Mouse (Mus musculus) embryo, embryonic 10 days (tissue): ENCODE data around the gene Pip4k2b.
A peak's percentile ranks its signal among the peaks of the same experiment; 100 is the strongest.

ENCODE experiments used
- DNase-seq: peaks from one replicate; pipeline ENCODE4 v3.0.0-alpha.2; 2015; ENCODE audit warnings: low spot score

Gene Pip4k2b

DNA sequence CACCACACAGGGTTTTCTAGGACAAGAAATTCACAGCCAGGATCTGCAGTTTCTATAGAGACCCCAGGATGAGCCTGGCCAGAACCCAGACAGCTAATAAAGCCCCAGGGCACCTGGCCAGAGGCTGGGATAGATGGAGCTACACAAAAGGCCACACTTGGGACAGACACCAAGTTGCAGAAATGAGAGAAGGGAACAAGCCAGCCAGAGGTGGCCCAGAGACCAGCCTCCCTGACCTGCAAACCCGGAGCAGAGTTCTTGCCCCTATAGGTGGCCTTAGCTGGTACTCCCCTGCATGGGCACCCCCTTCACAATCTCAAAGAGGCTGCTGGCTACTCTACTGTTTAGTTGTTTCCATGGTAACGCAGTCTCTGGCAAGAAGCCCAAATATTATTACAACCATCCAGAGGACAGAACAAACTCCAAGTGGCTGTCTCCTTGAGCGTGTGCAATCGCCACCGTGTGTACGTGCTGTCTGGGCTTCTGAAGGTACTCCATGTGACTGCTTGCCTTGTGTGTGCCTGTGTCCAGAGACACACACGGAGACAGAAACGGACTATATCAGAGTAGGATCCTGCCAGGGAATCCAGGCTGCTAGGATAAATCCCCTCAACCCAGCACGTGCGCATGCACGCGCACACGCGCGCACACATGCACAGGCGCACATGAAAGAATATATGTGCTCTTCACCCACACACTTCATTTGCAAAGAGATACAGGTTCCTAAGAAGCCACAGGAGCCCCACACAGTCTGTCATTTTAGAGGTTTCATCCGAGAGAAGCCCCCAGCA is 49.4 kb downstream of the Pip4k2b start:
- no peak for DNase-seq

DNA sequence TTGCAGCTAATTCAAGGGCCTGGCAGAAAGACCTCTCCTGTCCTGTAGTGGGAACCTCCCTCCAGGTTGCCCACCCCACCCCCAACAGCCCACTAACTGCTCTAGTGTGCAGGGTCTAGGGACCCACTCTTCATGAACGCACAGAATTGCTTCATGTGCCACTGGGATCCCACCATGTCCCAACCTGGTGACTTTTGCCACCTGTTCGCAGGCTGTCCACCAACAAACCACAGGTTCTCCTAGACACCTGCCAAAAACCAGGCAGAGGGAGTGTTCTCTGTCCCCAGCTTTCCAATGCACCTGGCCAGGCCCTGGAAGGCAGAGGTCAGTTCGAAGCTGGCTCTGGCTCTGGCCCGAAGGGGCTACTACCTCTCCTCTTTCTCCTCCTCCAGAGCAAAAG is 50.1 kb downstream of the Pip4k2b start:
- DNase-seq: no peak

DNA sequence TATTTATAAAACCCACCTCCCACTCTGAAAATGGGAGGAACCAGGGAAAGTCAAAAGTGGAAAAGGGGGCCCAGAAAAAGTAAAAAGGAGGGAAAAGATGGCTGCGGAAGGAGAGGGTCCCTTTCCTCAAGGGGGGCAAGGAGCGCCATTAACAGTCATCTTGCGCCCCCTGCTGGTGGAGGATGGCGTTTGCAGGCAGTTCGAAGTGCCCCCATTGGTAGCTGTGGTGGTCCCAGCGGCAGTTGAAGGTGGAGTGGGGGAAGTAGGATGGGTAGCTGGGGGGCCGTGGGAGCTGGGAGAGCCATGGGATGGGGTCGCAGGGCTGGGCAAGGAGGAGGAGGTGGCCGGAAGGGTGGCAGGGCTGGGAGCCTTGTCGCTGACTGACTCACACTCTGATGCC is 54.6 kb downstream of the Pip4k2b start:
- DNase-seq: peak; percentile 87

DNA sequence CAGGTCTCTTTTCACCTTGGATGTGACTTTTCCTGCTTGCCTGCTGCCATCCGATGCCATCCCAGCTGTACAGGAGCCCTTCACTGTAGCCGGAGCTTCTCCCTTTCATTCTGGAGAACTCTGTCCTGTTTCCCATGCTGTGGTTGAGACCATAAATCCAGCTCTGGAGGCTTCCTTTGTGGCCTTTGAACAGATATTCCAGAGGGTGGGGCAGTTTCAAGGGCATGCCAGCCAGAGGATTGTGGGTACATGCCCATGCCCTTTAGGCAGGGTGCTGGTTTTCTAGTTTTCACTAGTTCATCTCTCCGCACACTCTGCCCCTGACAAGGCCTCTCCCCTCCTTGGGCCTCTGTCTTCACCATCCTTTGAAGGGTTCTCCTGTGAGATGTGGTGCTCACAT is 57.4 kb downstream of the Pip4k2b start:
- no peak for DNase-seq

DNA sequence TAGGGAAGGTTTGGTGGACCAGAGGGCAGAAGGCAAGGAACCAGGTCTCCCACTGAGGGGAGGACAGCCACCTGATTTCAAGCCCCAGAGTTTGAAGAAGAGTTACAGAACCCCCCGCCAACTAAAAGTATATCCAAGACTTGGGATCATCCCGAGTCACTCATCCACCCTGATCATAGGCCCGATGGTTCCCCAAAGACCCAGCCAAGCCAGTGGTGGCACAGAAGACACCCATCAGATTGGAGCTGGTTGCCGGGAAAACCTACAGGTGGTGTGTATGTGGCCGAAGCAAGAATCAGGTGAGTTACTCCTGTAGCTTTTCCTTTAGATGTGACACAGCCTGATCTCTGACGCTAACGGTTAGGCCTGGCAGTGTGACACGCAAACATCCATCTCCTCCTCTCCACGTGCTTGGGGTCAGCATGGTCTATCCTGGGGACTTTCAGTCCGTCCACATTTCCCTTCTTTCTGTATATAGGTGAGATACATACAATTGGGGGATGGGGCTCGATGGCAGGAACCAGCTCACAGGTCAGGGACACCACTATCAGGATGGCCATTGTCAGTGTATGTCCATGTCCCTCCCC is 58.1 kb downstream of the Pip4k2b start:
- no peak for DNase-seq

DNA sequence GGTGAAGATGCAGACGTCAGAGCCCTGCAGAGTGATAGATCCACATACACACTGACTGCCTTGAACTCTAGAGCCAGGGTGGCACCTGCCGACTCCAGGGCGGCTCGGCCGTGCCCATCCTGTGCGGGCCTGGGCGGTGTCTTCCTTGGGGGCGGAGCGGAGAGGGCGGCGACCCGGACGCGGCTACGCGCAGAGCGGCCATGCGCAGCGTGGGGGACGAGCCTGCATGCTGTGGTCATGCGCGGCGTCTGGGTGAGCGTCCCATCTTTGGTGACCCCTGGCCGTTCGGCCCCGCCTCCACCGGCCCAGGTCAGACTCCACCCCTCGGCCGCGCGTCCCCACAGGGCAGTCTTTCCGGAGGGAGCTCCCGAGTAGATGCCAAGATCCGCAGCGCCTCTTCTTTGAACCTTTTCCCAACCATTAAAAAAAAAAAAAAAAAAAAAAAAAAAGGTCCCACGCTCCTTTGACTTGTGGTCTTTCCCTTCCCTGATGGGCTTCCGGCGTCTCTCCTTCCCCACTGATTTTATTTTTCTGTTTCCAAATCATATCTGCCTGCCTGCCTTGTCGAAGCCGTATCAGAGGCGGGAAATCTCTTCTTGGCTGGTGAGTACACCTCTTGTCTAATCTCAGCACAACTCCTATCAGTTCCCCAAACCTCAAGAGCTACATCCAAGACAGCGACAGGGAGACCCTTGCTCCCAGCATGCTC is 58.7 kb downstream of the Pip4k2b start, which contains the start of gene Cisd3:
TSS of gene Cisd3 (plus strand) at position 214 of the 709 bp plus-strand sequence.
- DNase-seq: peak; percentile 95

DNA sequence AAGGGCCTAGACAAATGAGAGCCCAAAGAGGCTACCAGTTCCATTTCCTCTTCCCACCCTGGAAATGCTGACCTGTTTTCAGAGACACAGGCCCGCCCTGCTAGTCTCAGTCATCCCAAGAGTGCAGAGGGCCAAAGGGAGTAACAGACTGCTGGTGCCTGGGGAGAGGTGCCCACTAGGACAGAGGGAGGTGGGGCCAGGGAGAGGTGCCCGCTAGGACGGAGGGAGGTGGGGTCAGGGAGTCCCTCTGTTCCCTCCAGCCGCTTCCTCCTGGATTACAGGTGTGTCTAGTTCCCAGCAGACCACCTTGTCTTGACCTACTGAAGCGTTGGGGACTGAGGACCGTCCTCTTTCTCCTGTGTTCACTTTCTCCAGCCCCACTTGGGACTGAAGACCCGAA is 59.7 kb downstream of the Pip4k2b start:
- no peak for DNase-seq

DNA sequence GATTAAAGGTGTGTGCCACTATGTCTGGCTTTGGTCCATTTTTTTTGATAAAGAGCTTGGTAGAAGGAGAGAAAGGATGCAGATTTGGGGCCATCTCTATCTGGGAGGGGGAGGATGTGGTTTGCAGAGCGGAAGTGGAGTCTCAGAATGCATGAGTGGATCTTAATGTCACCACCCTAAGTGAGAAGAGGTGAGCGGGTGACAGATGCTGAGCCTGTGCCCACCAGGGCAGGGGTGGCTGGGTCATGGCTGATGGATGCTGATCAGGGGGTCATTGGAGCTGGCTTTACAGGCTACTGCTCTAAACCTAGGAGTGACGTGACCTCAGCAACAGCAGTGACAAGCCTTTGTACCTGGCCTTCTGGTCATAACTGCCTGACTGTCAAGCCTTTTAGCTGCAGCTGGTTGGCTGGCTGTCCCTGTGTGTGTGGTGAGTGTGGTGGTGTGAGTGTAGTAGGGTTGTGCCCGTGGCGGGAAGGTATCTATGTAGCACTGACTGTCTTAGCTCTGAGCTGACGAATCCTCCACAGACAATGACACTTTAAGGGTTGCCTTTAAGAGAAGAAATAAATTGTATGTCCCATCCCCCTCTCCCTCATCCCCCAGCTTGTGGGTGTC is 60.3 kb downstream of the Pip4k2b start:
- DNase-seq: no peak

DNA sequence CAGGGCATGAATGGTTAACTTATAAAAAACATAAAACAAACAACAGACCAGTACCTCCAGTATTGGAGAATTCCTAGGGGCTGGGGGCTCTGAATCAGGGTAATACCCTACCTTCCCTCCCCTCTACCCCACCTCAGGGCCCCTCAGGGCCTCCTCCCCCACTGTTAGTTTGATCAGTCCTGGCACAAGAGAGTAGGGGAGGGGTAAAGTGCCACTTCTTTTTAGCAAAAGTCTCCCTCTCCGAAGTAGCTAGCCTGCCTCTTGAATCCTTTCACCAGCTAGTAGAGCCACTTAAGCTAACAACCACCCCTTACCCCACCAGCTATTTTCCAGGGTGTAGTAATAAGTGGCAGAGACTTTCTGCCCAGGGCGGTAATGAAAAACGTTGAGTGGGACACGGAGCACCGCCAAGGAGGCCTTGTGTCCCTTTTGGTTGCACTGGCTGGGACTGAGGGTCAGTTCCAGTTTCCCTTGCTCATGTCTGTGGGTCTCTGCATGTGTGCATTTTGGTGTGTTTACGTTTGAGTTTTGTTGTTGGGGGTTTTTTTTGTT is 61.9 kb downstream of the Pip4k2b start:
- DNase-seq: no peak

DNA sequence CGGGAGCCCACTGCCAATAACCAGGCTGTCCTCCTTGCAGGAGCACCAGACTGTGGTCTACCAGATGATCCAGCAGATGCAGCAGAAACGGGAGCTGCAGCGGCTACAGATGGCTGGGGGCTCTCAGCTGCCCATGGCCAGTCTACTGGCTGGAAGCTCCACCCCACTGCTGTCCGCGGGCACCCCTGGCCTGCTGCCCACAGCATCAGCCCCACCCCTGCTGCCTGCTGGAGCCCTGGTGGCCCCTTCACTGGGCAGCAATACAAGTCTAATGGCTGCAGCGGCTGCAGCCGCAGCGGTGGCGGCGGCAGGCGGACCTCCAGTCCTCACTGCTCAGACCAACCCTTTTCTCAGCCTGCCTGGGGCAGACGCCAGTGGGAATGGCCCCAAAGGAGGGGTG is 64.1 kb downstream of the Pip4k2b start:
- no peak for DNase-seq

DNA sequence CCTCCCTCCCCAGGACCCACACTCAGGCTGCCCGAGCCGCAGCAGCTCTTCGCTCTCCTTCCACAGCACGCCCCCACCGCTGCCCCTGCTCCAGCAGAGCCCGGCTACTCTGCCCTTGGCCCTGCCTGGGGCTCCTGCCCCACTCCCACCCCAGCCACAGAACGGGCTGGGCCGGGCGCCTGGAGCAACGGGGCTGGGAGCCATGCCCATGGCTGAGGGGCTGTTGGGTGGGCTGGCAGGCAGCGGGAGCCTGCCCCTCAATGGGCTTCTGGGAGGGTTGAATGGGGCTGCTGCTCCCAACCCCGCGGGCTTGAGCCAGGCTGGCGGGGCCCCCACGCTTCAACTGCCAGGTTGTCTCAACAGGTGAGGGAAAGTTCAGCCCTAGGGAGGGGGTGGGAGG is 66.2 kb downstream of the Pip4k2b start:
- DNase-seq: no peak

DNA sequence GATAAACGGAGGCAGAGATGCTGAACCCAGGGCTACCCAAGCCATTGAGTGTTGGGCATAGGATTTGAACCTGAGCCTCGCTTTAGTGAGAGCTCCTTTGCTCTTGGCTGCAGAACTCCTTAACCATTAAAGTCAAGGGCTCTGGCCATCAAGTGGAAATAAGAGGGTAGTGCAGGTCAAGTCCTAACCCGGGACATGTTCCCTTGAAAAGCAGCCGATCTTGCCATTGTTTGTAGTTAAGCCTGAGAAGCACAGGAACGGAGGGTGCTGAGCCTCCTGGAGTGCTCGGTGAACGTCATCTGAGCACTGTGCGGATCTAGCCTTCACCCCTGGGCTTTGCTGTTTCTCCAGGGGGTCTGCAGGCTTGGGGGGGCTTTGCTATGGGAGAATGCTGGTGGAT is 66.7 kb downstream of the Pip4k2b start:
- DNase-seq: peak; percentile 63

DNA sequence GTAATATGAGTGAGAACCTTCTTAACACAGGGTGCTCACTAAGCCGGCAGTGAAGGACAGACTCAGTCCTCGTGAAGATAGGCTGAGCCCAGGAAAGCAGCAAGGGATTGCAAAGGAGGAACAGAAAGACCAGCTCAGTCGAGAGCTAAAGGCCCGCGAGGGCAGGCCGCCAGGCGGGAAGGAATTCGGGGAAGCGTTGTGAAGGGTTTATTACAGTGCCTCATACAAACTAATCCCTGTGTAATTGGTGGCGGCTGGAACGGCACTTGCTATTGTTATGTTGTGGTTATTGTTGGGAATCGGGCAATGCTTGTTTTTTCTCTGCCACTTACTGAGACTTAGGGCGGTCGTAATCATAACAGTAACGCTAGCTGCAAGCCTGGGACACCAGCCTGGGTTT is 67.1 kb downstream of the Pip4k2b start:
- DNase-seq: no peak

DNA sequence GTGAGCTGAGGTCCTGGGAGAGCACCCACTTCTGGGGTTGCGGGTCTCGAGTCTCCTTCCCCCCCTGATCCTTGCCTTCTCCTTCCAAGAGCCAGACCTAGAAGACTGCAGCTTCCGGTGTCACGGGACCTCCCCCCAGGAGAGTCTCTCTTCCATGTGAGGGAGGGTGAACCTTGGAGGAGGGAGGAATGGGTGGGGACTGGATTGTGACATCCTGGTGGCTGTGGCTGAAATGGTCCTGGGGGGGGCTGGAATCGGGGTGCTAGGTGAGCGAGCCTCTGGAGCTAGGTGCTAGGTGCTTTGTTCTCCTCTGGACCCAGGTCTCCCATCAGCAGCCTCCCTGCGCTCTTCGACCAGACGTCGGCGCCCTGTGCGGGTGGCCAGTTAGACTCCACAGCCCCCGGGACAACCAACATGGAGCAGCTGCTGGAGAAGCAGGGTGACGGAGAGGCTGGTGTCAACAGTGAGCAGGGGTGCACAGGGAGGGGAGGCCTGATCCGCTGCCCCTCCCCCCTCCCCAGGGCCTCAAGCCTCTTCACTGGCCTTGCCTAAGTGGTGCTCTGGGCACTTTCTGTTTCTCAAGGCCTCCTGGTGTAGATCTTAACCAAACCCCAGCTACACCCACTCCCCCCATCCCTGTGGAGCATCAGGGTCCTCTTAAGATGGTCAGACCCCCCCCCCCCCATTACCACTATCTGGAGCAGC is 68.3 kb downstream of the Pip4k2b start:
- DNase-seq: no peak

DNA sequence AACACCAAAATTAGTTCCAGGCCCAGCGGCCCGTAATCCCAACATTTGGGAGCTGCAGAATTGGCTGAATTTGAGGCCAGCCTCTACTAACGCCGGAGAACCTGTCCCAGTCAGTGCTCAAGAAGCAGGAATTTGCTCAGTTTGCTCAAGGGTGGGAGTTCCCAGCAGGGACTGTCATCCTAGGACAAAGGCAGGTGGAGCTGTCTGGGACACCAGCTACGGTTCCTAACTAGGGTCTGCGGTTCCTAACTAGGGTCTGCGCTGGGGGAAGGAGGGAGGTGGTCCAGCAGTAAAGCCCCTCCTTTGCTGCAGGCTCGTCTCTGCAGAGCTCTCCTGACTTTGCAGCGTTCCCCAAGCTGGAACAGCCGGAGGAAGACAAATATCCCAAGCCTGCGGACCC is 71.4 kb downstream of the Pip4k2b start:
- no peak for DNase-seq

DNA sequence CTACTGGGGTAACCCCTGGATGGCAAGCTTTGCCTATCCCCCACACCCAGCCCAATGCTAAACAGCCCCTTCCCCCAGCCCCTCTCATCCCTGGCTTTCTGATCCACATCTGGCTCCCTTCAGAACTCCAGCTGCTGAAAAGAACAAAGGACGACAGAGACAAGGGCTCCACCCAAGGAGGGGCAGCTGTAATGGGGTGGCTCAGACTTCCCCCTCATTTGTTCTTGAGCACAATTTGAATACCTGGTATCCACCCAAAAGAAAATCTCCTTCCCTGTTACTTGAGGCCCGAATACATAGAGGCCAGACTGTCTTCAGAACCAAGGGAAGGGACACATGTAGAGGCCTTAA is 73.4 kb downstream of the Pip4k2b start:
- DNase-seq: no peak

DNA sequence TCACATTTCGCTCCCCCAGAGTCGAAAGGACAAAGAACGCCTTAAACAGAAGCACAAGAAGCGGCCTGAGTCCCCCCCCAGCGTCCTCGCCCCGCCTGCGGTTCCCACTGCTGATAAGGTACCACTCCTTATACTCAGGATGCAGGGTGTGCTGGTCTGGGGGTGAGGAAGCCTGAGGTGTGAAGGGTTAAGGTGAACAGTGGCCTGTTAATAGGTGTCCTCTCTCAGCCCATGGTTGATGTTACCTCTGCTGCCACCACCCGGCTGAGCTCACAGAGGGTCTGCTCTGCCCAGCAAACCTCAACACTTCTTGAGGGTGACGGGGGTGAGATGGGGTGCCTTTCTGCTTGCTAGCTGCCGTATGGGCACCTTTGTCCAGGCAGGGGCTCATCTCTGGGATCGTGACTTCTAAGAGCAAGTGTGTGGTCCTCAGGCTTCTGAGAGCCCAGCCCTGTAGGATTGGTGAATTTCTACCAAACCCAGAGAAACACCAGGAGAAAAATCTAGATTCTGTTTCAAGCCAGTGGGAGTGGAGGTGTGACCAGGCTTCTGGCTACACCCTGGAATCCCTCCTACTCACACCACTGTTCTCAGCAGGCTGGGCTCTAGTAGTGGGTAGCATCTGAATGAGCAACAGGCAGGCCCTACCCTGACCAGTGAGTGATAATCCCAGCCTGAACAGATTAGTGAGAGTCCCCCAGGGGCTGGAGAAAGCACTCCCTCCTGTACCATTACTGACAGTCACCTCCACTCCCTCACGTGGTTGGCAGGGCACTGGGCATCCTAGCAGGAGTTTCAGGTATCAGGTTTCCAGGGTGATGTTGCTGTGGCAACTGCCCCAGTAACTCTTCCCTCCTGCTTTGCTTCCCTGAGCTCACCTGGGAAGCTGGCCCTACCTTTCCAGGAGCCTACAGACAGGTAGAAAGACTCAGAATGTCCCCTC is 74.0 kb downstream of the Pip4k2b start:
- no peak for DNase-seq

DNA sequence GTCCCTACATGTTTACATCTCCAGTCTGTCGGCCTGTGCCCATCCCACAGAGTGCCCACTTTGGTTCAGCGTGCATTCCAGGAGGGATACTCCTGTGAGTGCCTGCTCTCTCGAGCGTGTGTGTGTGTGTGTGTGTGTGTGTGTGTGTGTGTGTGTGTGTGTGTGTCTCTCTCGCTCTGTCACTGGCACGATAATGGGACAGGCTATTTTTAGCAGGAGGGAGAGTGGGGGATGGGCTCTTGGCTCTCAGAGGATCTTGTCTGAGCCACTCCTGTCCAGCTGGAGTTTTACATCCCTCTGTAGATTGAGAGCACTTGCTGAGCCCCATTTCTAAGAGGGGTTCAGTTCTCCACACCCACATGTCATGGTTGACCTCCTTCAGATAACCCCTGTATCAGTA is 74.7 kb downstream of the Pip4k2b start:
- no peak for DNase-seq

DNA sequence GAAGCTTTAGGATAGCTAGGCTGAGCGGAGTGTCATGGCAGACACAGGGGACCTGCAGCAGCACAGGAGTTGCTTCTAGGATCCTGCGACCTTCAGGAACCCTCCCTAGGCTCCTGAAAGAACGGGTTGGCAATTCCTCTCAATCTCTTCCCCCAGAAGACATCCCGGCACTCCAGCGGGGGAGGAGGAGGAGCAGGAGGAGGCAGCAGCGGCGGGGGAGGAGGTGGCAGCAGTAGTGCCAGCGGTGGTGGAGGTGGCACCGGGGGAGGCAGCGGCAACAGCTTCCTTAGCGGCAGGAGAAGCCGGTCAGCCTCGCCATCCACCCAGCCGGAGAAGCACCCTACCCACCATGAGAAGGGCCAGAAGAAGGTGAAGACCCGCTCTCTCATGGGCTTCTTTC is 75.2 kb downstream of the Pip4k2b start:
- no peak for DNase-seq

DNA sequence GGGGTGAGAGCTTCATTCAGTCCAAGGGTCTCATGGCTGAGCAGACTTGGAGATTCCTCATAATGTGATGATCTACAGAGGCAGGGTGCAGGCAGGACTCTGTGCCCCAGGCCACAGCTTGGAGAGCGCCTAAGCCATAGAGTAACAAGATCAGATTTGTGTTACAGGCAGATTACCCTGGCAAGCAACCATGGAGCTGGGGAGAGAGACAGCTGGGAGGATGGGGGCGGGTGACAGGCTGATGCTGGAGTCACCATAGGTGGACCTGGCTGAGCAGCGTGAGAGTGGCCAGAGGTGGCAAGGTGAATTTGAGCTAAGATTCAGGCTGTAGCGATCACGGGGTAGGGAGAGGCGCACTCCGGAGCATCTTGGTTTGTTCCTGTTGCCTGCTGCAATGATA is 76.3 kb downstream of the Pip4k2b start:
- DNase-seq: no peak

DNA sequence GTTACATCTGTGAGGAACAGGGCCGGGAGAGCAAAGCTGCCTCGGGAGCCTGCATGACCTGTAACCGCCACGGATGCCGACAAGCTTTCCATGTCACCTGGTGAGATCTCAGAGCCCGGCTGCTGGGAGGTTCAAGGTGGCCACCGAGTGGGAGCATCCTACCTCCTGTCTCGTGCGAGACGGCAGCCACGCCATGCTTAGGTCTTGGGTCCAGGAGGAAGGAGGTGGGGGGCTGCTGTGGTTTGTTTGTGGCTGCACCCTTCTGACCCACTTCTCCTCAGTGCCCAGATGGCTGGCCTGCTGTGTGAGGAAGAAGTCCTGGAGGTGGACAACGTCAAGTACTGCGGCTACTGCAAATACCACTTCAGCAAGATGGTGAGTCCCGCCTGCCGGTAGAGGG is 77.7 kb downstream of the Pip4k2b start:
- DNase-seq: no peak
